Mouse (Mus musculus) liver, embryonic 13.5 days (tissue): ENCODE results near the gene Ndufaf7. TPM values are rescaled to one million over a fixed set of nuclear protein-coding genes. Genes with fewer than 3 reads are reported as not detected.

Source experiments
- ATAC-seq: fragments of 200-750 bp; cut with Nextera tagmentation; 2 replicates; pipeline ENCODE4 v1.8.0; 2017; ENCODE audit warnings: low read depth, mild to moderate bottlenecking, moderate number of reproducible peaks, moderate library complexity
- DNase-seq: peaks from one replicate; pipeline ENCODE4 v3.0.0; 2022
- H3K27ac ChIP-seq: fragments of 300-500 bp; sonication (generic); 2 replicates; pipeline ENCODE4 v1.5.1; 2015; ENCODE audit warnings: moderate library complexity, mild to moderate bottlenecking, inconsistent platforms
- H3K27me3 ChIP-seq: fragments of 300-500 bp; sonication (generic); 2 replicates; pipeline ENCODE4 v1.6.1; 2015; ENCODE audit warnings: mild to moderate bottlenecking, inconsistent platforms
- H3K36me3 ChIP-seq: fragments of 300-500 bp; sonication (generic); 2 replicates; pipeline ENCODE4 v1.6.1; 2015; ENCODE audit warnings: mild to moderate bottlenecking, inconsistent platforms
- H3K4me1 ChIP-seq: fragments of 300-500 bp; sonication (generic); replicated peaks from 2 replicates; pipeline ENCODE4 v1.6.1; 2015; ENCODE audit warnings: inconsistent platforms
- H3K4me2 ChIP-seq: fragments of 300-500 bp; sonication (generic); 2 replicates; pipeline ENCODE4 v1.6.1; 2015; ENCODE audit warnings: inconsistent platforms, mild to moderate bottlenecking, moderate library complexity
- H3K4me3 ChIP-seq: fragments of 300-500 bp; sonication (generic); replicated peaks from 2 replicates; pipeline ENCODE4 v1.5.1; 2015; ENCODE audit warnings: mild to moderate bottlenecking, inconsistent platforms
- H3K9ac ChIP-seq: fragments of 300-500 bp; sonication (generic); 2 replicates; pipeline ENCODE4 v1.6.1; 2015; ENCODE audit warnings: mild to moderate bottlenecking, inconsistent platforms
- H3K9me3 ChIP-seq: fragments of 300-500 bp; sonication (generic); replicated peaks from 2 replicates; pipeline ENCODE4 v1.6.1; 2016; ENCODE audit warnings: inconsistent platforms
- WGBS: fragments of 180-500 bp; shearing (Covaris S2); methylation state at CpG from one replicate; pipeline ENCODE4 v1.1.7; 2015; ENCODE audit not compliant: insufficient replicate concordance; 5-methylcytosine and 5-hydroxymethylcytosine counted together
- polyA plus RNA-seq: library from polyadenylated mRNA; unstranded; fragments of >200 nt; fragmentation: Nextera tagmentation; extraction: Ambion mirVana; gene quantifications from 2 replicates; pipeline ENCODE4 v1.2.1, GENCODE M21; 2015

Gene Ndufaf7
- polyA plus RNA-seq, 1 experiment from 2014 or later, result 39.2 TPM

DNA sequence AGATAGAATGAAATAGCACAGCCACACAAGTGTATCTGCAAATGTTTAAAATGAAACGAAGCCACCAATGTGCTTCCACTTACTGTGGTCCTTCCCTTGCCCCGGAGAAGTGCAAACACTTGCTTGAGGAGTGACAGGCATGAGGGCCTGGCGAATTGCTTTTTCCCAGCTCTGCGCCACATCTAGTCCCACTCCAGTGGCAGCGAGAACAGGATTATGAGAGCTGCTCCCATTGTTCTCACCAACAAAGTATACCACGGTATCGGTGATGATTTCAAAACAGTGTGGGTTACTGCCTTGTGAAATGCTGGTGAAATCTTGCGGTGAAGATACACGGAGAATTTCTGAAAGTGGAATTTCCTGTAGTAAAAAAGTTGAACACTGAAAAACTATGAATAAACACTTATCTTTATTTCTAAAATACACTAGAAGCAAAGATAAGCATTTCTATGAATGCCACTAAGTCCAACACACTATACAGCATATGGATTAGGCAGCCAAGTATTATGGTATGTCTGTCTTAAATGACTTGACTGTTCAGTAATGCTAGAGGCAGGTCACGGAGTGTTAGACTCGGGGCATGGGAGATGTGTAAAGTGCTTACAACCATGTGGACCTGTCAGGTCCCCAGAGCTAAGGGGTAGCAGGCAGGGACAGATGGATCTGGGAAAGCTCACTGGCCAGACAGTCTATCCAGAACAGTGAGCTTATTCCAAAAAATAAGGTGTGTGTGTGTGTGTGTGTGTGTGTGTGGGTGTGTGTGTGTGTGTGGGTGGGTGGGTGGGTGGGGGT, 29.4 kb downstream of the Ndufaf7 start:
- Histone ChIP-seq H3K4me1 (no peaks in the 10 kb centered on the region), H3K27ac (no peak overlapping the region), H3K36me3 (peaks cover 27% of the 10 kb centered on the region), H3K4me3 (no peak overlapping the region), H3K9ac (no peak overlapping the region), H3K4me2 (no peak overlapping the region), H3K27me3 (no peaks in the 10 kb centered on the region), H3K9me3 (no peaks in the 10 kb centered on the region)
- 77% methylated on average over 11 of the region's 11 CpGs for WGBS
- DNase-seq, result no peak
- ATAC-seq, result no peak

DNA sequence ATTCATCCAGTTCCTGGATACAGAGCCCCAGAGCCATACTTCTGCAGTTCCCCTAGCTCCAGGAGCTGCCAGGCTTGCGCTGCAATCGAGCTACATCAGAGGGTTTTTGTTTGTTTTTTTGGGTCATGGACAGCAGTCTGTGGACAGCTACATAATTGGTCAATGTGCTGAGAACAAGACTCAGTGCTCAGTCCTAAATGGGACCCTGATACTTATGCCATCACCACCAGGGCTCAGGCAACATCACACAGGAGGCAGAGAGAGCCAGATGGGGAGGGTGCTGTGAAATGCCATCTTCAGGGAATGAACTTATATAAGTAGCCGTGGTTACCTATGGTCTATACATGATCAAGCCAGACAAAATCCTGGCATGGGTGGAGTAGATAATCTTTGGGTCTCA, 31.6 kb downstream of the Ndufaf7 start:
- 72% methylated on average over 3 of the region's 3 CpGs for WGBS
- no peaks in the 10 kb centered on the region for H3K9me3 ChIP-seq
- H3K4me3 ChIP-seq, result no peak overlapping the region
- DNase-seq, result no peak
- no peaks in the 10 kb centered on the region for H3K4me1 ChIP-seq
- H3K9ac ChIP-seq, result no peak overlapping the region
- H3K4me2 ChIP-seq, result no peak overlapping the region
- peaks cover 20% of the 10 kb centered on the region for H3K36me3 ChIP-seq
- H3K27me3 ChIP-seq, result no peaks in the 10 kb centered on the region
- H3K27ac ChIP-seq, result no peak overlapping the region
- no peak for ATAC-seq

DNA sequence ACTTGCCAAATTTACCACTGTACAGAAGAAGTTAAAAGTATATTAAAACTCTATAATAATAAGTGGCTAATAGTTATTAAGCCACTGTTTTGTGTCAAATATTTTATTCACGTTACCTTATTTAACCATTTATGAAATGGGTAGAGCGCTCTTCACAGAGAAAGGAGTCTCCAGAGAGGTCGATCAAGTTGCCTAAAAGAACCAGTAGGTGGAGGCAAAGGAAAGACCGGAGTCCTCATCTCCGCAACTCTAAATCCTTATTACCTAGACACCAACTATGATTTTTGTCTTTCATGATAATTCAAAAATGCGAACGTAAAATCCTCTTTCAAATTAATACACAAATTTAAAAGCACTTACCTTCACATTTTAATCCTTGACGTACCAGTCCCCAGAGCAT, 46.2 kb downstream of the Ndufaf7 start:
- peaks cover 2% of the 10 kb centered on the region; the same call in 1 of the 2 replicates for H3K4me1 ChIP-seq
- H3K4me3 ChIP-seq, result no peak overlapping the region
- peaks cover 13% of the 10 kb centered on the region for H3K36me3 ChIP-seq
- WGBS, result 84% methylated on average over 8 of the region's 8 CpGs
- ATAC-seq (no peak), DNase-seq (no peak)
- no peaks in the 10 kb centered on the region for H3K9me3 ChIP-seq
- H3K27me3 ChIP-seq, result no peaks in the 10 kb centered on the region
- no peak overlapping the region for H3K9ac ChIP-seq
- no peak overlapping the region for H3K4me2 ChIP-seq
- no peak overlapping the region for H3K27ac ChIP-seq

DNA sequence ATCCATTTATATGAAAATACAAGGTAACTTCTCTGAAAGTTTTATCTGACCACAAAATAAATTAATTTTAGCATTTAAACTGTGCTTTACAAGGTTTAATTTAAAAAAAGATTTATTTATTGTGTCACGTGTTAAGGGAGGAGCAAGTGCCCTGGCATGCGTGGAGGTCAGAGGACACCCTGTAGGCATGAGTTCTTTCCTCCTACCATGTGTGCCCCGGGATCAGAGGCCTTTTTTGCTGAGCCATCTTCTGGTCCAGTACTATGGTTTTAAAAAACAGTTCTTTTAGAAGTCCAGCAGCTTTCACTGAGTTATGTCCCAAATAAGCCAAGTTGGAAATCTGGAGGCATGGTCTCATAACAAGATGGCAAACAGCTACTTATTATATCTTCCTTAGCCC, 46.8 kb downstream of the Ndufaf7 start:
- no peak overlapping the region for H3K4me3 ChIP-seq
- no peaks in the 10 kb centered on the region for H3K27me3 ChIP-seq
- ATAC-seq, result no peak
- H3K4me1 ChIP-seq, result peaks cover 2% of the 10 kb centered on the region; the same call in 1 of the 2 replicates
- H3K27ac ChIP-seq, result no peak overlapping the region
- no peak overlapping the region for H3K4me2 ChIP-seq
- WGBS, result 77% methylated on average over 3 of the region's 3 CpGs
- H3K36me3 ChIP-seq, result peaks cover 13% of the 10 kb centered on the region
- H3K9ac ChIP-seq, result no peak overlapping the region
- H3K9me3 ChIP-seq, result no peaks in the 10 kb centered on the region
- DNase-seq, result no peak

DNA sequence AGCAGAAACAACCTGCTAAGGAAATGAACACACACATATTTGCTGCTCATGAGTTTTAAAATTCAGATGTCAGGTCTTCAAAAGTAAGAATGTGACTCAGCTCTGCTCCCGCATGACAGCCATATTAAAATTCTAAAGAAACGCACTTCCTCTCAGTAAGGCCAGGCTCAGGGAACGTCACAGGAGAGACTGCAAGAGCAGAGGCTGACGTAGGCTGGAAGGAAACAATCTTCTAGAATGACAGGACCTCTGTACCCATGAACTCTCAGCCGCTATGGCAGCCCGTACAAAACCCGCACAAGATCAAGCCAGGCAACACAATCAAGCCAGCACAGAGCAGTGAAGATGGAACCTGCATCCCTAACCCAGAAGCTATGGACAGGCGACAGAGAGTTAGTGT, 52.1 kb downstream of the Ndufaf7 start:
- Histone ChIP-seq H3K4me3 (no peak overlapping the region), H3K27ac (no peak overlapping the region), H3K9me3 (no peaks in the 10 kb centered on the region), H3K9ac (no peak overlapping the region), H3K4me2 (no peak overlapping the region), H3K36me3 (peaks cover 5% of the 10 kb centered on the region; the same call in 1 of the 2 replicates), H3K27me3 (no peaks in the 10 kb centered on the region), H3K4me1 (peaks cover 10% of the 10 kb centered on the region)
- DNase-seq (no peak), ATAC-seq (no peak)
- 63% methylated on average over 8 of the region's 8 CpGs for WGBS

DNA sequence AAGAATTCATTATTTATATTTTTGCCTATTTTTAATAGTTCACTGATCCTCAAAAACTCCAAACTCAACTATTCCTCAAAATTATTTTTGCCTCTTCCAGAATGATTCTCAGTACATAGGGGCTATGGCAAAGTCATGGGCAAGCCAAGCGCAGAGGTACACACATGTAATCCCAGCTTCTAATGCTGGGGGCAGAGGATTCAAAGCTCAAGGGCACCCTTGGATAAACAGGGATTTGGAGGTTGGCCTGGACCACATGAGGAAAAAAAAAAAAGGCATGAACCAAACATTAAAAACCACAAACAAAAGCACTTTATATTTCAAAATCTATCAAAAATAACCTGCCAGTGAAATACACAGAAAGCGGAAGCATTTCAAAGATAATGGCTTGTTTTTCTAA, 54.6 kb downstream of the Ndufaf7 start:
- Histone ChIP-seq H3K36me3 (no peaks in the 10 kb centered on the region), H3K4me1 (peaks cover 14% of the 10 kb centered on the region), H3K4me3 (no peak overlapping the region), H3K27me3 (no peaks in the 10 kb centered on the region), H3K9me3 (no peaks in the 10 kb centered on the region), H3K27ac (no peak overlapping the region), H3K9ac (no peak overlapping the region), H3K4me2 (no peak overlapping the region)
- 83% methylated on average over 2 of the region's 2 CpGs for WGBS
- DNase-seq, result no peak
- ATAC-seq, result no peak

DNA sequence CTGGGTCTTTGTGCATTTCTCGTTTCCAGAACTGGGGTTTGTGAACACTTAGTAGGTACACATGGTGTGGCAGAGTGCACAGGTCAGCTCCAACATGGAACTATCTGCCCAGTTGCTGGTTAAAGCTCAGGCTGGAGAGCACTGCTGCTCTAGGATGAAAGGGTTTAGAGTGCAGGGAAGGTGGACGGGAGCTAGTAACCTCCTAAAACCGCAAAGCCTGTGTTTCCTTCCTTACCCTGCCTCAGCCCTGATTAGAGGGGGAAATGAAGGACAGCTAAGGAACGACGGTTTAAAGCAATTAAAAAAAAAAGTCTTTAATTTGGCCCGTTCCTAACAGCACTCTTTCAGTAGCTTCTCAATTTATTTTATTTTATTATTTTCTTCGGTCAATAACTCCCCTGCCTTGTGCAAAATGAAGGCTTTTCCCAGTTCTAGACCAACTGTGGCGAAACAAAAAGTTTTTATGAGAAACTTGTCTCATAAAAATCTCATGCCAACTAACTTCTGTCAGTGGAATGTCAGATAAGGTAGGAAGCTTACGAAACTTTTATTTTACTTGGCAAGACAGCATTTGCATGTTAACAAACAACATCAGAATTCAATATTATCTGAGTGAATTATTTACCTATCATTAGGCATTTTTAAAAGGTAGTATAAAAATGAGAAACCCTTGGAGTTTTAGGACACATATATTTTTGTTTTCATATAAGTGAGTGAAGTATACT, 55.5 kb downstream of the Ndufaf7 start:
- Histone ChIP-seq H3K36me3 (no peaks in the 10 kb centered on the region), H3K4me1 (peaks cover 14% of the 10 kb centered on the region), H3K27me3 (no peaks in the 10 kb centered on the region), H3K9ac (no peak overlapping the region), H3K4me2 (no peak overlapping the region), H3K4me3 (no peak overlapping the region), H3K27ac (no peak overlapping the region), H3K9me3 (no peaks in the 10 kb centered on the region)
- no peak for DNase-seq
- no peak for ATAC-seq
- WGBS, result 32% methylated on average over 9 of the region's 9 CpGs

DNA sequence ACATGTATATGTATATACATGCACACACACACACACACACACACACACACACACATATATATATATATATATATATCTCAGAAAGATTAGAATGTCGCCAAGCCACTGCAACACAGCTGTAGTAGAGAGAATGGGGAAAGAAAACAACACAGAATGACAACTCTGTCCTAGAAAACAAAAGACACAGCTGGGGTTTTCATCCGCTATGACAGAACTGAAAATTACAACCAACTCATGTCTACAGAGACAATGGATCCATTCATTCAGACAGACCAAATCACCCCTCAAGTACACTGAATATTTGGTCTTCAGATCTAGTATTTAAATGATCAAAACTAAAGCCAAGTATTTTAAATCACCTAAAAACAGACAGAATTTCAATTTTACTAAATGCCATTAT, 56.7 kb downstream of the Ndufaf7 start:
- H3K4me1 ChIP-seq, result peaks cover 14% of the 10 kb centered on the region
- no peaks in the 10 kb centered on the region for H3K9me3 ChIP-seq
- no peak for DNase-seq
- WGBS, result 68% methylated on average over 2 of the region's 2 CpGs
- no peak for ATAC-seq
- no peak overlapping the region for H3K4me2 ChIP-seq
- H3K27ac ChIP-seq, result no peak overlapping the region
- no peaks in the 10 kb centered on the region for H3K36me3 ChIP-seq
- no peaks in the 10 kb centered on the region for H3K27me3 ChIP-seq
- no peak overlapping the region for H3K4me3 ChIP-seq
- no peak overlapping the region for H3K9ac ChIP-seq

DNA sequence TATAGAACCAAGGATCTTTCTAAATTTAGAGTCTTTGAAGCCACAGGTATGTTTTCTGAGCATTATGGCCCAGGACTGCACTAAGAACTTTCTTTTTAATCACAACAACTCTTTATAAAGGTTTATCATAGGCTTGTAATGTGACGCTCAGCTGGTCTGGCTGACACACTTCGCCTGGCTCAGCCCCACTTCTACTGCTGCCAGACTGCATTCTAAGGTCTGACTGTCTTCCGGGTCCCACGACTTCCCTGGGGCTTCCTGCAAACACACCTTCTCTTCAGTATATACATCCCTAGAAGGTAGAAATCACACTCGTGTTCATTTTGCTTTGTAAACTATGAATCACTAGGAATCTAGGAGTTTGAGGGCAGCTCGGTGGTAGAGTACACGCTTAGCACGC, 57.4 kb downstream of the Ndufaf7 start:
- ATAC-seq (no peak), DNase-seq (no peak)
- 82% methylated on average over 8 of the region's 8 CpGs for WGBS
- no peak overlapping the region for H3K4me2 ChIP-seq
- no peaks in the 10 kb centered on the region for H3K27me3 ChIP-seq
- H3K4me3 ChIP-seq, result no peak overlapping the region
- H3K9ac ChIP-seq, result no peak overlapping the region
- H3K4me1 ChIP-seq, result peaks cover 14% of the 10 kb centered on the region
- H3K36me3 ChIP-seq, result no peaks in the 10 kb centered on the region
- no peaks in the 10 kb centered on the region for H3K9me3 ChIP-seq
- no peak overlapping the region for H3K27ac ChIP-seq

DNA sequence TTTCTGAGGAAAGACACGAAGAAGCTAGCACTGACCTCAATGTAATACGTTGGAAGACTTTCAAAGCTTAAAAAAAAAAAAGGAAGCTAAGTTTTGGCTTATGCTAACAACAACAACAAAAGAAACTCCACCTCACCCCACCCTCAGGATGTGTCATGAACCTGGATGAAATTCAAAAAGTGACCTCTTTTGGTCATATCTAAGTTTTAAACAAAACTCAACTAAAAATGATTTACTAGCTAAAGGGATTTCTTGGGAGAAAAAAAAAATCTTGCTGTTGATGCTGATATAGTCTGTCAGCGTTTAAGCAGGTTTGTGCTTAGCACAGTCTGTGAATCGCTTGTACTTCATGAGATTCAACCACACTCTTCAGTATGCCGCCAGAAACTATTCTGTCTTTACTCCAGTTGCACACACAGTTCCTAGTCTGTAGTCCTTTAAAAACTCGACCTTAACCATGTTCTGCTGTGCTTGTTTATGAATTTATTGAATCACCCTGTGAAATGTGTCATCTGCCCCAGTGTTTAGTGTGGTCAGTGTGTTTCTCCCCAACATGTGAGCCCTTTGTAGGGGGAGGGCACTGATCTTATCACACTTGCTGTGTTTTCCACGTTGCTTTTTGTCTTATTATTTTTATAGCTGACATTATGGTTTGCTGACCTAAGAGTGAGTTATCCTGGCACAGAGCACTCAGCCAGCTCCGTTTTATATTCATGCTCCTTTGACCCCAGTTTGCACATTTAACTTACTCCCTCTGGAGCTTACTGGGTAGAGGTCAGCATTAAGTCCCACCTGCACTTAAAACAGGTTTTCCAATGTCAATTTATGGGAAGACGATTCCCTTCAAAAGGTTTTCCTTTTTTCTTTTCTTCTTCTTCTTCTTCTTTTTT, 58.2 kb downstream of the Ndufaf7 start:
- no peak overlapping the region for H3K4me2 ChIP-seq
- ATAC-seq, result no peak
- 57% methylated on average over 9 of the region's 9 CpGs for WGBS
- H3K27ac ChIP-seq, result no peak overlapping the region
- H3K27me3 ChIP-seq, result no peaks in the 10 kb centered on the region
- H3K36me3 ChIP-seq, result no peaks in the 10 kb centered on the region
- DNase-seq, result no peak
- peaks cover 21% of the 10 kb centered on the region for H3K4me1 ChIP-seq
- H3K9ac ChIP-seq, result no peak overlapping the region
- H3K4me3 ChIP-seq, result no peak overlapping the region
- no peaks in the 10 kb centered on the region for H3K9me3 ChIP-seq
